Mouse (Mus musculus) embryonic fibroblast, embryonic 13.5 days (primary cell): ENCODE data around the gene Sox2. TPM values are rescaled to one million over a fixed set of nuclear protein-coding genes. Genes with fewer than 3 reads are reported as not detected.

Source experiments
- H3K27ac ChIP-seq: 2 replicates; pipeline ENCODE4 v1.5.1; 2012; ENCODE audit warnings: low read length, control low read depth, inconsistent platforms; ENCODE audit not compliant: insufficient read depth
- H3K4me1 ChIP-seq: 2 replicates; pipeline ENCODE4 v1.6.1; 2011; ENCODE audit warnings: low read length; ENCODE audit not compliant: control insufficient read depth, insufficient read depth
- H3K4me3 ChIP-seq: 2 replicates; pipeline ENCODE4 v1.5.1; 2011; ENCODE audit warnings: mild to moderate bottlenecking, control low read depth, low read length; ENCODE audit not compliant: insufficient read depth
- CTCF ChIP-seq: IDR thresholded peaks from 2 replicates; pipeline ENCODE4 v1.5.1; 2011; ENCODE audit warnings: mild to moderate bottlenecking, control low read depth, low read length, moderate library complexity, borderline replicate concordance; ENCODE audit not compliant: insufficient read depth
- POLR2A ChIP-seq: IDR thresholded peaks from 2 replicates; pipeline ENCODE4 v1.6.1; 2011; ENCODE audit warnings: low read depth, mild to moderate bottlenecking, control low read depth, low read length, moderate library complexity
- polyA plus RNA-seq: library from polyadenylated mRNA; stranded (reverse); fragments of >200 nt; gene quantifications from 2 replicates; pipeline ENCODE4 v1.2.4, GENCODE M21; 2011; ENCODE audit warnings: low read depth; ENCODE audit not compliant: missing spikeins, insufficient read length

Sox2 gene
- polyA plus RNA-seq, 1 experiment, result 0.84 TPM

- TF ChIP-seq POLR2A (no peak), CTCF (no peak)
- H3K4me3 ChIP-seq, result no peak overlapping the region
- H3K4me1 ChIP-seq, result no peaks in the 10 kb centered on the region
- no peak overlapping the region for H3K27ac ChIP-seq
Observed at GRCm38 (mm10) chr3:34642498-34642941, 7.7 kb upstream of the Sox2 start.

GRCm38 (mm10) chr3:34643067-34643466, 7.1 kb upstream of the Sox2 start:
- Histone ChIP-seq H3K27ac (no peak overlapping the region), H3K4me3 (no peak overlapping the region), H3K4me1 (no peaks in the 10 kb centered on the region)
- TF ChIP-seq POLR2A (no peak), CTCF (no peak)

GRCm38 (mm10) chr3:34643536-34644115, 6.6 kb upstream of the Sox2 start:
- no peak overlapping the region for H3K4me3 ChIP-seq
- H3K27ac ChIP-seq, result no peak overlapping the region
- H3K4me1 ChIP-seq, result no peaks in the 10 kb centered on the region
- TF ChIP-seq POLR2A, result no peak
- TF ChIP-seq CTCF, result no peak

- H3K4me3 ChIP-seq, result no peak overlapping the region
- no peaks in the 10 kb centered on the region for H3K4me1 ChIP-seq
- no peak overlapping the region for H3K27ac ChIP-seq
- TF ChIP-seq POLR2A (no peak), CTCF (no peak)
Observed at GRCm38 (mm10) chr3:34646169-34646568, 4.0 kb upstream of the Sox2 start.

- H3K4me1 ChIP-seq, result no peaks in the 10 kb centered on the region
- H3K27ac ChIP-seq, result no peak overlapping the region
- no peak overlapping the region for H3K4me3 ChIP-seq
- TF ChIP-seq POLR2A, result no peak
- 0 out of 2 replicates have a peak, but pooled peaks have one; percentile 48 for TF ChIP-seq CTCF
Observed at GRCm38 (mm10) chr3:34647688-34648087, 2.5 kb upstream of the Sox2 start.

- no peak overlapping the region for H3K27ac ChIP-seq
- H3K4me1 ChIP-seq, result no peaks in the 10 kb centered on the region
- no peak overlapping the region for H3K4me3 ChIP-seq
- TF ChIP-seq POLR2A (no peak), CTCF (no peak)
Observed at GRCm38 (mm10) chr3:34648105-34648832, 1.9 kb upstream of the Sox2 start.

GRCm38 (mm10) chr3:34648833-34649719, 1.1 kb upstream of the Sox2 start:
- TF ChIP-seq CTCF (no peak), POLR2A (no peak)
- no peak overlapping the region for H3K4me3 ChIP-seq
- no peak overlapping the region for H3K27ac ChIP-seq
- no peaks in the 10 kb centered on the region for H3K4me1 ChIP-seq

- peak overlapping the region; percentile 8 for H3K4me3 ChIP-seq
- H3K27ac ChIP-seq, result no peak overlapping the region
- no peaks in the 10 kb centered on the region for H3K4me1 ChIP-seq
- no peak for TF ChIP-seq POLR2A
- TF ChIP-seq CTCF, result no peak
Observed at GRCm38 (mm10) chr3:34650621-34651361, 586 bp downstream of the Sox2 start.
